Mouse (Mus musculus) C2C12 (cell line): Measurements from ENCODE around the gene Arid1a.

Experiments used
- CEBPB ChIP-seq: IDR thresholded peaks from one replicate; pipeline ENCODE4 v1.6.1; 2011; ENCODE audit warnings: low read depth, mild to moderate bottlenecking, control low read depth, moderate library complexity
- CTCF ChIP-seq: IDR thresholded peaks from one replicate; pipeline ENCODE4 v1.5.1; 2011; ENCODE audit not compliant: control insufficient read depth, insufficient read depth, insufficient read length
- MAX ChIP-seq: IDR thresholded peaks from one replicate; pipeline ENCODE4 v1.6.1; 2011; ENCODE audit warnings: mild to moderate bottlenecking, control low read depth
- MYOD1 ChIP-seq: IDR thresholded peaks from one replicate; pipeline ENCODE4 v1.6.1; 2011; ENCODE audit warnings: low read depth; ENCODE audit not compliant: control insufficient read depth, insufficient read length

DNA sequence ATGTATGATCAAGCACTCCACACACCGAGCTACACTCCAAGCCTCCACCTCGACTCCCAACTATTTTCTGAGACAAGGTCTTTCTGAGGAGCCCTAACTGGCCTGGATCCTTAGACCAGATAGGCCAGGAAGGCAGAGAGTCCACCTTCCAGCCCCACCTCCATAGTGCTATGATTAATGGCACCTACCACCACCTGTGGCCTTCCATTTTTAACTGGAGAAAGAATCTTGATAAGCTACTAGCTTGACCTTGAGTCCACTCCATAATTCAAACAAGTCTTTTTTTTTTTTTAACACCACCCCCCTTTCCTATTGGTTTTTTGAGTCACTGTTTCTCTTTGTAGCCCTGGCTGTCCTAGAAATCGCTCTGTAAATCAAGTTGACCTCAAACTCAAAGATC, 36.7 kb upstream of the Arid1a start:
- TF ChIP-seq CTCF = no peak
- TF ChIP-seq MAX = no peak
- TF ChIP-seq CEBPB = no peak
- no peak for TF ChIP-seq MYOD1
